ENCODE assay signal across 27 mouse cellular contexts in the genomic region with DNA sequence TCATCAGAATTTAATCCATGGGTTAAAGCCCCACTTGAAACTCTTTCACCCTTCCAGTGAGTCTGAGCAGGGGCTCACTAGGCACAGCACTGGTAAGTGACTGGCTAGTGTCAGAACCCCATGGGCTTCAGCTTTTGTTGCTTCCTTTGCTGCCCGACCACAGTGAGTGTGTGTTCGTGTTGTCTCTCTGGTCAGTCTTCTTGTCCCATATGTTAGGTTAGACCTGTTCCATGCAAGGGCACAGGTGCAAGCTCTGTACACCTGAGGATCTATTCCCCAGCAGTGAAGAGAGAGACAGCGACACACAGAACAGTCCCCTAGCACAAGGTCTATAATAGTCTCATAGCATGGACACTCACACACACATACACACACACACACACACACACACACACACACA.
"Had no signal": no experiment of that assay in that cellular context is flagged by ENCODE, and none has a peak within 500 bp of the region (broad histone marks: within the 10 kb centered on the region; RNA-seq: fewer than 3 reads in every experiment).

No protein-coding gene starts in this region.

- H3K4me1 ChIP-seq: embryonic facial prominence, embryonic 10.5 days; embryonic facial prominence, embryonic 12.5 days; embryonic facial prominence, embryonic 13.5 days; embryonic facial prominence, embryonic 15.5 days; forebrain, embryonic 10.5 days; forebrain, embryonic 12.5 days; forebrain, embryonic 13.5 days; forebrain, embryonic 15.5 days had no signal

- H3K36me3 ChIP-seq: embryonic facial prominence, embryonic 10.5 days; embryonic facial prominence, embryonic 12.5 days; forebrain, embryonic 10.5 days; forebrain, embryonic 12.5 days; forebrain, embryonic 15.5 days had no signal

- H3K4me2 ChIP-seq: embryonic facial prominence, embryonic 12.5 days; embryonic facial prominence, embryonic 13.5 days; embryonic facial prominence, embryonic 15.5 days; forebrain, embryonic 12.5 days; forebrain, embryonic 13.5 days; forebrain, embryonic 15.5 days had no signal

- ATAC-seq: forebrain, embryonic 13.5 days; forebrain, embryonic 14.5 days; forebrain, embryonic 15.5 days; forebrain, embryonic 16.5 days; forebrain, postnatal 0 days had no signal

- H3K9ac ChIP-seq: embryonic facial prominence, embryonic 12.5 days; embryonic facial prominence, embryonic 13.5 days; embryonic facial prominence, embryonic 15.5 days; forebrain, embryonic 12.5 days; forebrain, embryonic 13.5 days; forebrain, embryonic 15.5 days; forebrain, postnatal 0 days had no signal

- DNase-seq: cerebellum, adult 2 months; cerebellum, adult 8-10 months; cerebellum, adult 9-10 months; cerebellum, adult 9-11 months; cerebellum, postnatal 10 days; cerebellum, postnatal 14 days; cerebellum, postnatal 25 days; cerebellum, postnatal 36 days; embryo, embryonic 11 days; forebrain, postnatal 0 days; gastrocnemius, adult 2 months; gastrocnemius, postnatal 10 days; gastrocnemius, postnatal 14 days; gastrocnemius, postnatal 25 days; gastrocnemius, postnatal 36 days; heart, adult 18-20 months had no signal

- H3K4me3 ChIP-seq: embryonic facial prominence, embryonic 10.5 days; embryonic facial prominence, embryonic 12.5 days; embryonic facial prominence, embryonic 13.5 days; embryonic facial prominence, embryonic 15.5 days; erythroblast, embryonic 14.5 days; forebrain, embryonic 10.5 days; forebrain, embryonic 12.5 days; forebrain, embryonic 13.5 days; forebrain, embryonic 15.5 days; gastrocnemius, adult 2 months had no signal

- H3K27ac ChIP-seq: embryonic facial prominence, embryonic 10.5 days; embryonic facial prominence, embryonic 12.5 days; embryonic facial prominence, embryonic 13.5 days; embryonic facial prominence, embryonic 15.5 days; forebrain, embryonic 10.5 days; forebrain, embryonic 12.5 days; forebrain, embryonic 13.5 days; forebrain, embryonic 15.5 days; gastrocnemius, adult 2 months had no signal

- H3K27me3 ChIP-seq: embryonic facial prominence, embryonic 12.5 days; embryonic facial prominence, embryonic 13.5 days; embryonic facial prominence, embryonic 15.5 days; forebrain, embryonic 12.5 days; forebrain, embryonic 13.5 days; forebrain, embryonic 15.5 days had no signal

- H3K9me3 ChIP-seq: embryonic facial prominence, embryonic 13.5 days; embryonic facial prominence, embryonic 15.5 days; forebrain, embryonic 10.5 days; forebrain, embryonic 15.5 days had no signal
